Mouse (Mus musculus): Measurements from ENCODE around the gene Ankrd55. TPM values are rescaled to one million over a fixed set of nuclear protein-coding genes. Genes with fewer than 3 reads are reported as not detected.
"Not testable (repeated sequence)": the region's sequence is repeated elsewhere in the genome, so short reads cannot be mapped to it uniquely, and the experiment has no call there.

The Ankrd55 gene
- polyA plus RNA-seq, 1 experiment: not detected

- Histone ChIP-seq H3K27ac (replicated peaks; ENCODE audit: low read depth, low read length) (no peak overlapping the region), H3K4me1 (ENCODE audit: control insufficient read depth, insufficient read depth, insufficient read length, low read length) (no peaks in the 10 kb centered on the region), H3K4me3 (ENCODE audit: insufficient read depth, low read depth, low read length) (no peak overlapping the region)
Observed at GRCm38 (mm10) chr13:112277544-112277943, 10.7 kb upstream of the Ankrd55 start.

GRCm38 (mm10) chr13:112278251-112278650 is 10.0 kb upstream of the Ankrd55 start:
- Histone ChIP-seq H3K27ac (replicated peaks; ENCODE audit: low read depth, low read length) (no peak overlapping the region), H3K4me3 (ENCODE audit: insufficient read depth, low read depth, low read length) (no peak overlapping the region), H3K4me1 (ENCODE audit: control insufficient read depth, insufficient read depth, insufficient read length, low read length) (no peaks in the 10 kb centered on the region)

- Histone ChIP-seq H3K27ac (replicated peaks; ENCODE audit: low read depth, low read length) (no peak overlapping the region), H3K4me1 (ENCODE audit: control insufficient read depth, insufficient read depth, insufficient read length, low read length) (no peaks in the 10 kb centered on the region), H3K4me3 (ENCODE audit: insufficient read depth, low read depth, low read length) (no peak overlapping the region)
Observed at GRCm38 (mm10) chr13:112287135-112287534, 1.1 kb upstream of the Ankrd55 start.

- no peak overlapping the region for H3K4me3 ChIP-seq (ENCODE audit: insufficient read depth, low read depth, low read length)
- no peaks in the 10 kb centered on the region for H3K4me1 ChIP-seq (ENCODE audit: control insufficient read depth, insufficient read depth, insufficient read length, low read length)
- no peak overlapping the region for H3K27ac ChIP-seq (replicated peaks; ENCODE audit: low read depth, low read length)
Observed at GRCm38 (mm10) chr13:112287571-112288224, 553 bp upstream of the Ankrd55 start.

- Histone ChIP-seq H3K4me1 (ENCODE audit: control insufficient read depth, insufficient read depth, insufficient read length, low read length) (no peaks in the 10 kb centered on the region), H3K4me3 (ENCODE audit: insufficient read depth, low read depth, low read length) (no peak overlapping the region), H3K27ac (replicated peaks; ENCODE audit: low read depth, low read length) (no peak overlapping the region)
Observed at GRCm38 (mm10) chr13:112289338-112289737, 1.1 kb downstream of the Ankrd55 start.

- Histone ChIP-seq H3K4me1 (ENCODE audit: control insufficient read depth, insufficient read depth, insufficient read length, low read length) (no peaks in the 10 kb centered on the region), H3K27ac (replicated peaks; ENCODE audit: low read depth, low read length) (no peak overlapping the region), H3K4me3 (ENCODE audit: insufficient read depth, low read depth, low read length) (no peak overlapping the region)
Observed at GRCm38 (mm10) chr13:112289981-112290380, 1.7 kb downstream of the Ankrd55 start.

GRCm38 (mm10) chr13:112292489-112292888 is 4.2 kb downstream of the Ankrd55 start:
- H3K4me1 ChIP-seq (ENCODE audit: control insufficient read depth, insufficient read depth, insufficient read length, low read length): no peaks in the 10 kb centered on the region
- H3K27ac ChIP-seq (replicated peaks; ENCODE audit: low read depth, low read length): no peak overlapping the region
- H3K4me3 ChIP-seq (ENCODE audit: insufficient read depth, low read depth, low read length): no peak overlapping the region

- H3K4me1 ChIP-seq (ENCODE audit: control insufficient read depth, insufficient read depth, insufficient read length, low read length): no peaks in the 10 kb centered on the region
- H3K27ac ChIP-seq (replicated peaks; ENCODE audit: low read depth, low read length): no peak overlapping the region
Observed at GRCm38 (mm10) chr13:112293092-112293491, 4.8 kb downstream of the Ankrd55 start.

GRCm38 (mm10) chr13:112294446-112294845 is 6.2 kb downstream of the Ankrd55 start:
- H3K4me1 ChIP-seq (ENCODE audit: control insufficient read depth, insufficient read depth, insufficient read length, low read length): no peaks in the 10 kb centered on the region
- H3K27ac ChIP-seq (replicated peaks; ENCODE audit: low read depth, low read length): no peak overlapping the region
- no peak overlapping the region for H3K4me3 ChIP-seq (ENCODE audit: insufficient read depth, low read depth, low read length)

More at GRCm38 (mm10) chr13:112293092-112293491, 4.8 kb downstream of the Ankrd55 start:
- no peak overlapping the region for H3K4me3 ChIP-seq (ENCODE audit: insufficient read depth, low read depth, low read length)

GRCm38 (mm10) chr13:112297781-112298180 is 9.5 kb downstream of the Ankrd55 start:
- H3K4me1 ChIP-seq (ENCODE audit: control insufficient read depth, insufficient read depth, insufficient read length, low read length): no peaks in the 10 kb centered on the region
- no peak overlapping the region for H3K4me3 ChIP-seq (ENCODE audit: insufficient read depth, low read depth, low read length)

GRCm38 (mm10) chr13:112303429-112303828 is 15.2 kb downstream of the Ankrd55 start:
- Histone ChIP-seq H3K4me1 (ENCODE audit: control insufficient read depth, insufficient read depth, insufficient read length, low read length) (no peaks in the 10 kb centered on the region), H3K27ac (replicated peaks; ENCODE audit: low read depth, low read length) (no peak overlapping the region), H3K4me3 (ENCODE audit: insufficient read depth, low read depth, low read length) (no peak overlapping the region)

More at GRCm38 (mm10) chr13:112297781-112298180, 9.5 kb downstream of the Ankrd55 start:
- no peak overlapping the region for H3K27ac ChIP-seq (replicated peaks; ENCODE audit: low read depth, low read length)

- Histone ChIP-seq H3K4me3 (ENCODE audit: insufficient read depth, low read depth, low read length) (no peak overlapping the region), H3K4me1 (ENCODE audit: control insufficient read depth, insufficient read depth, insufficient read length, low read length) (no peaks in the 10 kb centered on the region), H3K27ac (replicated peaks; ENCODE audit: low read depth, low read length) (no peak overlapping the region)
Observed at GRCm38 (mm10) chr13:112308672-112309071, 20.4 kb downstream of the Ankrd55 start.

GRCm38 (mm10) chr13:112311611-112312010 is 23.4 kb downstream of the Ankrd55 start:
- H3K27ac ChIP-seq (replicated peaks; ENCODE audit: low read depth, low read length): not testable (repeated sequence)

GRCm38 (mm10) chr13:112315442-112315841 is 27.2 kb downstream of the Ankrd55 start:
- no peak overlapping the region for H3K4me3 ChIP-seq (ENCODE audit: insufficient read depth, low read depth, low read length)
- no peak overlapping the region for H3K27ac ChIP-seq (replicated peaks; ENCODE audit: low read depth, low read length)

More at GRCm38 (mm10) chr13:112311611-112312010, 23.4 kb downstream of the Ankrd55 start:
- H3K4me3 ChIP-seq (ENCODE audit: insufficient read depth, low read depth, low read length); H3K4me1 ChIP-seq (ENCODE audit: control insufficient read depth, insufficient read depth, insufficient read length, low read length): not testable (repeated sequence)

GRCm38 (mm10) chr13:112316622-112317482 is 28.6 kb downstream of the Ankrd55 start:
- H3K4me1 ChIP-seq (ENCODE audit: control insufficient read depth, insufficient read depth, insufficient read length, low read length): no peaks in the 10 kb centered on the region
- no peak overlapping the region for H3K4me3 ChIP-seq (ENCODE audit: insufficient read depth, low read depth, low read length)
- no peak overlapping the region for H3K27ac ChIP-seq (replicated peaks; ENCODE audit: low read depth, low read length)

More at GRCm38 (mm10) chr13:112315442-112315841, 27.2 kb downstream of the Ankrd55 start:
- H3K4me1 ChIP-seq (ENCODE audit: control insufficient read depth, insufficient read depth, insufficient read length, low read length): no peaks in the 10 kb centered on the region
